Mouse (Mus musculus) ovary, postnatal 14 days (tissue): ENCODE results near the gene Cog1.

ENCODE experiments used
- DNase-seq: peaks from one replicate; pipeline ENCODE4 v3.0.0; 2022; ENCODE audit warnings: low spot score

The Cog1 gene

DNA sequence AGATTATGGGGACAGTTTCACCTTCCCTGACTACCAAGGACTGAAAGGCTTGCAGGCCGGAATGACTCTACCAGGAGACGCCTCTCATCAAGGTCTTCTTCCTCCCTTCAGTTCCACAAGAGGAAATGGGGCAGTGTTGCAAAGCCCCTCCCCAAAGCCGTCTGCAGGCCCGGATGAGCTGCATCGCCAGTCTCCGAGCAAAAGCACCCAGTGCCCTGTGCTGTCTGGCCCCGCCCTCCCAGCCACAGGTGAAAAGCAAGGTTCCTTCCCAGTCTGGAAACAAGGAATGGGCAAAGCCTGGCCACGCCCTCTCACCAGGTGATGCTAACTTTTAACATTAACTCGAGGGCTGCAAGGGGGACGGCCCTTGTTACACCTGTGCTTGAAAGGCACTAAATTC is 17.7 kb downstream of the Cog1 start:
- no peak for DNase-seq

DNA sequence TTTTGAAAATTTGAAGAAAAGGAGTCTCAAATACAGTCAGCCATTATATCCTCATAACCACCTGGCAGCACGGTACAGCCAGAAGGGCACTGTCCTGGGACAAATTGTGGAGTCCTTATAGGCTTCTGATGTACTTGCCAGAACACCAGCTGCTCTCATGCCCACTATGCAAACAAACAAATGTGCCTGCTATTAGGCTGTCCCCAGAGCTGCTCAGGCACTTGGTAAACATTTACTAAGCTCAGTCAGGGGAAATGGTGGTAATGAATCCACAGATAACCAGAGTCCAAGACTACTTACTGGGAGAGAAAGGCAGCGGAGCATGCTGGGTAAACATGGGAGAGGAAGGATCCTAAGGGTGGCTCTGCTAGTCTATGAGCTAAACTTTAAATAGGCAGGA is 18.2 kb downstream of the Cog1 start:
- DNase-seq = no peak

GRCm38 (mm10) chr11:113667704-113668103 is 18.7 kb downstream of the Cog1 start:
- DNase-seq = no peak

GRCm38 (mm10) chr11:113668857-113669256 is 19.9 kb downstream of the Cog1 start:
- no peak for DNase-seq

- DNase-seq = no peak
Measured at GRCm38 (mm10) chr11:113669711-113670110, 20.7 kb downstream of the Cog1 start.

DNA sequence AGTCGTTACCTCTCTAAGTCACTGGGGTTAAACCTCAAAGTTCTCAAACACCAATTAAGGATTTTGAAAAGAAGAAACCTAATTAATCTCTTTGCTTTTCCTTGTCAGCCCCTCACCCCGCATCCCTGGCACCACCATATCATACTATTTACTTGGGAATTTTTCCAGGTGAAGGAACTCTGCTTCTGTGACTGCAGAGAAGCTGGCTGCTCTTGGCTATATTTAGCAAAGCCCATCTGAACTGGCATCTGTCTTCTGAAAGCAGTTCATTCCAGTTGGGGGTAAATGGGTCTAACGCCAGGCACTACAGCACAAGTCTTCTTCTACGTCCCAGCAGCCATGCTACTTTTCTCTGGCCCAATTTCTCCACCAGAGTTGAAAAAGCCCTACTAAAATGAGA is 24.6 kb downstream of the Cog1 start:
- DNase-seq = no peak

GRCm38 (mm10) chr11:113674595-113674994 is 25.6 kb downstream of the Cog1 start:
- no peak for DNase-seq

DNA sequence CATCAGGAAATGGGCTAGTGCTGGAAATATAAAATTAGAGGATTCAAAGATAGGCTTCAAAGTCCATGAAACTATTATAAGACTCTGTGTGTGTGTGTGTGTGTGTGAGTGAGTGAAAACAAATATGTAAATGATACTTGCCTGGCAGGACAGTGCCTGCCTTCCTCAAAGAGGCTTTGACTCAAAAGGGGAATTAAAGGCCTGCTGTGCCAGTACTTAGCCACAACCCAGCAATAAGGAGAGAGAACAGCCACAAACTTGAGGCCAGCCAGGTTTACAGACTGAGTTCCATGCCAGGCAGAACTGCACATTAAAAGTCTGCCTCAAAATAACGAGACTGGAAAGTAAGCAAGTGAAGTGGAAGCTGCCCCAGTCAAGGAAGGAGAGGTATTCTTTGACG is 27.9 kb downstream of the Cog1 start:
- DNase-seq = no peak

DNA sequence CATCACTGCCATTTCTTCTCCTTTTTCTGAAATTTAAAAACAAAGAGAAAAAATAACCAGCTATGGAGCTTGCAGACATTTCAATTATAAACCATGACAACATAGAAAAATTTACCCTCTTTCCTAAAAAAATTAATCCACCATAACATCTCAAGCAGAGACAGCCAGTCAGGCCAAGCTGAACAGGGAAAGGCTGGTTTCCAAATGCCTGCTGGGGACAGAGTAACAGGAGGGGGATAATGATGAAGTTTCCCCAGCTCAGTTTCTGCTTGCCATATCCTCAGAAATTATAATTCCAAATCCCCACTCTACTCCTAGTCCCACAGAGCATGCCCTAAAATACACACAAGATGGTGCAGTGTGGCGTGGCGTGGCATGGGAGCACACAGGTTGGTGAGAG is 28.4 kb downstream of the Cog1 start:
- DNase-seq = no peak

DNA sequence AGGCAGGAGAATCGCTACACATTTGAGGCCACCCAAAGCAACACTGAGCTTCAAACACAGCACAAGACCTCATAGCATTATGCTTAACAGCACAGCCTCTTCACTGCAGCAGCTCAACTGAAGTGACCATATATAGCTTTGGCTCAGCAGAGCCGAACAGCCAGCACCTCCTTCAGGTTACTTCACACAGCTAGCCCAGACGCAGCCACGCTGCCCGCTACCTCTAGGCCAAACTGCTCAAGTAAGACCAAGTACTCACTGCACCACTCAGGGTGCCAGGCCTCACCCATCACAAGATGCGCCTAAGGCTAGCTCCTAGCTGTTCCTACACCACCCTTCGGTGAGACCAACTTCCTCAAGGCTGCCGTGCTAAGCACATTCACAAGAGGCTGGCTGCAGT is 29.4 kb downstream of the Cog1 start:
- no peak for DNase-seq

GRCm38 (mm10) chr11:113680954-113681353 is 32.0 kb downstream of the Cog1 start:
- DNase-seq = no peak

GRCm38 (mm10) chr11:113681979-113682378 is 33.0 kb downstream of the Cog1 start:
- DNase-seq = no peak

DNA sequence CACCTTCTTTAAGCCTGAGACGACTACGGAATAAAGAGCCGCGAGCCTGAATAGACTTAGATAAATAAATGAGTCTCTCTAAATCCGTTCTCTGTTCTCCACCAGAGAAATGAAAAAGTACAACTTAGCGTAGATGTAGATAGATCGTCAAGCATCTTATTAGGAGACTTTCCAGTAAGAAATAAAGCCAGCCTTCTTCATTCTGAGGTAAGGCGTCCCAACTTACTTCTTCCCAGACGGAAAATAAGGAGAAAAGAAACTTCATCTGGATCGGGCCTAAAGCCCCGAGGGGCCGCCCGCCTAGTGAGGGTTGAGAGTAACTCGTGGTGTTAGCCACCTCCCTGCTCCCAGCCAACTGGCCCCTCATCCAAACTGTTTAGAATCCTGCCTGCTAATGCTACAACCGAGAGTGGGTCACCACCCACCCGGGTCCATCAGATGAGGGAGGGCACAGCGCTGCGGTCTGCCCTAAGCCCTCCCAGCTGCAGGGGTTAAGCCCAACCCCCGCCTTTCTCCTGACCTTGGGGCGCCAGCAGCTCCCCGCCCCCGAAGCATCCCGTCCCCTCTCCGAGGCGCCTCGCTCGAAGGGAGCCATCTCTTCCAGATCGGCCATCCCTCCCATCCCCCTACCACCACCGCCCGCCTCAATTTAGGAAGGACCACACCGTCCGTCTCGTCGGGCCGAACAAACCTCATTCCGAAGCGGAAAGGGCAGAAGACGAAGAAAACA is 34.1 kb downstream of the Cog1 start:
- peak; percentile 47 for DNase-seq

DNA sequence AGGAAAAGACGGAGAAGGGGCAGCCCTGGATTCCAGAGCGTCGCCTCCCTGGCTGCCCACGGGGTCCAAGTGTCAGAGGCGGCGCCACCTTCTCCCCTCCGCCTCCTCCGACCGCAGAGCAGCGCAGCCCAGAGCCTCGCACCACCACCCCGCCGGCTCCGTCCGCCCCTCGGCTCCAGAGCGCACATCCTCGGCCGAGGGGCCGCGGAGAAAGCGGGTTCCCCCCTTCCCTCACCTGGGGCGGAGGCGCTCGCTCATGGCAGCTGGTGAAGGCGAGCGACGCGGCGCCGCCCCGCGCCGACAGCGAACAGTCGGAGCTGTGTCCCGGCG is 34.6 kb downstream of the Cog1 start:
- DNase-seq = no peak

GRCm38 (mm10) chr11:113683957-113684706 is 35.2 kb downstream of the Cog1 start, which contains the start of the genes Fam104a and D11Wsu47e:
TSS of gene Fam104a (minus strand) at chr11:113684155.
TSS of gene D11Wsu47e (plus strand) at chr11:113684412.
- DNase-seq = peak; percentile 94

DNA sequence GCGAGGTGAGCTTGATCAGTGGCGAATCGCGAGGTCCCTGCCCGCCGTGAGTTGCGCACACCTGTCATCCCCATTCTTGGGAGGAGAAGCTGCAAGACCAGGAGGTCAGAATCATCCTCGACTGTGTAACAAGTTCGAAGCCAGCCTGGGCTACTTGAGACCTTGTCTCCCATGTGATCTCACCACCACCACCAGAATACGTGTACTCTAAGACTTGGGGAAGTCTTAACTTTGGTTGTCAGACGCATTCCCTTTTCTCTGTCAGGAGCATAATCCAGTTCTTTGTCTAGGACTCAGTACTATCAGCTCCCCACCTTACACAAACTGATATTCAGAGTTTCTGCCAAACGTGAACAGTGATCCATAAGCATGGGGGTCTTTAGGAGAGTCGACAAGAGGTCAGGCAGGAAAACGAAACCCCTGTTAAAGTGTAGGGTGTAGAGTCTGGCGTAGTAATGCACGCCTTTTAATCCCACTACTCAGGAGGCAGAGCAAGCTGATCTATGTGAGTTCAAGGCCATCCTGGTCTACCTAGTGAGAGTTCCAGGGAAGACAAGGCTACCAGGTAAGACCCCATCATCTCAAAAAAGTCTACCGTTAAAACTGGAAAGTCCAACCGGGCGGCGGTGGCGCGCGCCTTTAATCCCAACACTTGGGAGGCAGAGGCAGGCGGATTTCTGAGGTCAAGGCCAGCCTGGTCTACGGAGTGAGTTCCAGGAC is 35.9 kb downstream of the Cog1 start:
- DNase-seq = no peak

- no peak for DNase-seq
Measured at GRCm38 (mm10) chr11:113687031-113687430, 38.1 kb downstream of the Cog1 start.

- DNase-seq = no peak
Measured at GRCm38 (mm10) chr11:113690506-113690905, 41.5 kb downstream of the Cog1 start.

- DNase-seq = no peak
Measured at GRCm38 (mm10) chr11:113691318-113691717, 42.3 kb downstream of the Cog1 start.

DNA sequence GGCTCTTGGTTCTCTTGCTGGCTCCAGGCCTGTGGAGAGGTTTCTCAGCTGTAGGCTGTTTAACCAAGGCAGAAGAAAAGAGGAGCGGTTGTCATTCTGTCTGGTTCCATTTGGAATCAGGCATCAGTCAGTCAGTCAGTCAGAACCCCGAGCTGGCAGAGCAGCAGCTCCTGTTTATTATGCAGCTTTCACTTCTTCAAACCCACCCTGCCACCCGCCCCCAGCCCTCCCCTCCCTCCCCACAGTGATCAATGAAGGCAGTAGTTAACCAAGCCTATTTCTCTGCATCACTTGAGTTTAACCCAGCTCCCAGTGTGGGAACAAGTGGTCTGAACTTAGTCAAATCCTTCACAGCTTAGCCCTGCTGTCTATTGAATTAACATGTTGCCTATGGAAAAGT is 42.9 kb downstream of the Cog1 start:
- no peak for DNase-seq

DNA sequence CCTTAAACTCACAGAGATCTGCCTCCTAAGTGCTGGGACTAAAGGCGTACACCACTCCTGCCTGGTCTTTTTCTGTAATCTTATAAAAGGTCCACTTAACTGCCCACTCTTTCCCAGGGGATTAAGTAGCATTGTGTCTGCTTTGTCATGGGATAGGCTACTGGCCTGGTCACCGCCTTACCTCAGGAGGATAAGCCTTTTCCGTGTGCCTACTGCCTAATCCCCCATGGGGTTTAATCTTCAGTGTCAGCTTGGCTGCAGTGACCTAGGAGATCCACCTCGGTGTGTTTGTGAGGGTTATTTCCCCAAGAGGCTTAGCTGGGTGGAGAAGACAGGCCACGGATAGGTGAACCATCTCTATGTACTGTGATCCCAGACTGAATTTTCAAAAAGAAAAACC is 48.6 kb downstream of the Cog1 start:
- no peak for DNase-seq

DNA sequence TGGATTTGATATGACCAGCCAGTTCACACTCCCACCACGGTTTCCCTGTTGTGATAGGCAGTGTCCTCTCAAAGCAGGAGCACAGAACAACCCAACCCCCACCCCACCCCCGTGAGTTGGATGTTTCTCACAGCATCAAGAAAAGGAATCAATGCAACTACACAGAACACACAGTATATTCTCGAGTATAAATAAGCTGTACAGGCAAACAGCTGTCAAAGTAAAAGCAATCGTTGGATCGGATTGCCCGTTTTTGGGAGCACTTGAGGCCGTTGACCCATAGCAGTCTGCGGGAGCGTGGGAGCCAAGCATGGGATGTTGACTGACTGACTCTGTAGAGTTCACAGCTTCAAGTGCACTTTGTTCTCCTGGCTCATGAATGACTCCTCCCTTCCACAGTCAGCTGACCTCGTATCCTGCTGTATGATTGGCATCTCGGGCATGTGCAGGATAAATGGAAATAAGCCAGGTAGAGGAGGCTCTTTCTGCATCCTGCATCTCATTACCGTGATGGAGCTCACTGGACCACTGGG is 49.1 kb downstream of the Cog1 start:
- DNase-seq = no peak

- no peak for DNase-seq
Measured at GRCm38 (mm10) chr11:113699643-113700042, 50.7 kb downstream of the Cog1 start.
